Mouse (Mus musculus): ENCODE data around the gene Lipo2.
A peak's percentile ranks its signal among the peaks of the same experiment; 100 is the strongest.
"Not testable (repeated sequence)": the region's sequence is repeated elsewhere in the genome, so short reads cannot be mapped to it uniquely, and the experiment has no call there.

Gene Lipo2

GRCm38 (mm10) chr19:33751259-33751658 lies at the start of gene Lipo2:
TSS of gene Lipo2 (minus strand) at chr19:33751359.
- DNase-seq: not testable (repeated sequence)

GRCm38 (mm10) chr19:33787359-33787758 lies 36.2 kb upstream of the Lipo2 start, which contains the start of gene Lipo1:
TSS of gene Lipo1 (minus strand) at chr19:33787459.
- not testable (repeated sequence) for DNase-seq

GRCm38 (mm10) chr19:33786576-33787277 lies 35.6 kb upstream of the Lipo2 start:
- no peak for DNase-seq

- peak; percentile 26 to 41 for DNase-seq
Measured at GRCm38 (mm10) chr19:33761287-33762086, 10.3 kb upstream of the Lipo2 start, which contains the start of gene Lipo3. TSS of gene Lipo3 (minus strand) at chr19:33761951.
